Mouse (Mus musculus): ENCODE results near the gene Ddt. TPM values are rescaled to one million over a fixed set of nuclear protein-coding genes. Genes with fewer than 3 reads are reported as not detected.

The Ddt gene
- polyA plus RNA-seq (2015; fragmentation: Nextera tagmentation; extraction: Ambion mirVana), result 70.6 and 81.5 TPM in 2 replicates

DNA sequence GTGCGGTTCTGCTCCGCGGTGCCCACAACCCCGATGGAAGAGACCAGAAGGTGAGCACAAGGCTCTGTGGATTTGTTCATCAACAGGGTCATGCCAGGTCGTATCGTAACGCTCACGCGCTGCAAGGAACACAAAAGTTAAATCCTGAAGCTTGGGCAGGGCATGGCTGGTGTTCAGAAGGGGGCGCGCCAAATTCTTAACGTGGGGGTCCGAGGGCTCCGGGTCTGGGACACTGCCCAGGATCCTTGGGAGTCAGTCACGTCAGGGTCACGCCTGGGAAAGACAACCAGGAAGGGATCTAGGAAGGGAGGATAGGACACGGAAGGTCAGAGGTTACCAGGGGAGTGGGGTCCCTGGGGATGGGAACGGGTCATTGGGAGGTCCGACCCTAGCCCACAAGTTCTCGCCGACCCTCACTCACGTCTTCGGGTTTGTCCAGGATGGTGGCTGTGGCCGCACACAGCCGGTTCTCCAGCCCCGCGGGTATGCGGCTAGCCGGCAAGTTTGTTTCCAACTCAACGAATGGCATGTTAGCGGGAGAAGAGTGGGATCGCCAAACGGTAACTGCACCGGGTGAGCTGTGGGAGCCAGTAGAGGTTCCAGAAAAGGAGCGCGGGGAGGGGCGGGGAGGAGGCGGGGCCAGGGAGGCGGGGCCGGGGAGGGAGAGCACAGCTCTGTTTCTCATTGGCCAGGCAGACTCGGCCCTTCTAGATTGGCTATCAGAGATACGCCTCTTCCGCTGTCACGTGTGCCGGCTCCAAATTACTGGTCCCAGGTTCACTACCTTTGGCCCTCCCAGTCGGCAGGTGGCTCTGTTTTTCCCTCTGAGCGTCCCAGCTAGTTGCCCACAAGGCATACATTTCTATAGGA is at the start of gene Ddt:
Ddt (minus strand) TSS at position 620 of the 870 bp plus-strand sequence.
- Histone ChIP-seq H3K4me2 (replicated peaks; ENCODE audit: low read depth, low read length) (peak within 1 kb of the TSS; percentile 96), H3K4me3 (ENCODE audit: low read depth, low read length) (peak within 1 kb of the TSS; percentile 58), H3K27me3 (replicated peaks; ENCODE audit: insufficient read depth, low read length) (no peaks in the 10 kb centered on the region), H3K4me1 (ENCODE audit: insufficient read depth, low read depth, low read length) (peaks cover 5% of the 10 kb centered on the region; the same call in 1 of the 2 replicates), H3K36me3 (ENCODE audit: insufficient read depth, low read length) (no peaks in the 10 kb centered on the region), H3K27ac (ENCODE audit: low read length) (peak within 1 kb of the TSS; percentile 44), H3K9ac (replicated peaks; ENCODE audit: low read depth) (peak within 1 kb of the TSS; percentile 41), H3K9me3 (ENCODE audit: low read length) (no peaks in the 10 kb centered on the region)
- peak; percentile 39; the same call in 1 of the 2 replicates for TF ChIP-seq CTCF (IDR thresholded peaks at IDR 0.05)
- TF ChIP-seq EP300 (IDR thresholded peaks at IDR 0.05), result 0 out of 2 replicates have a peak, but pooled peaks have one; percentile 3
- DNase-seq (ENCODE audit: low spot score) (peak; percentile 98), ATAC-seq (peak; percentile 98)
- under 1% methylated on average over 46 of the region's 47 CpGs for WGBS

GRCm38 (mm10) chr10:75822443-75822842 is 49.2 kb upstream of the Ddt start, which contains the start of gene Gstt4:
Gene Gstt4, minus strand, starts transcription at chr10:75822543.
- Histone ChIP-seq H3K36me3 (ENCODE audit: insufficient read depth, low read length) (no peaks in the 10 kb centered on the region), H3K9ac (replicated peaks; ENCODE audit: low read depth) (no peak within 1 kb of the TSS), H3K4me1 (ENCODE audit: insufficient read depth, low read depth, low read length) (no peaks in the 10 kb centered on the region), H3K27me3 (replicated peaks; ENCODE audit: insufficient read depth, low read length) (no peaks in the 10 kb centered on the region), H3K4me3 (ENCODE audit: low read depth, low read length) (no peak within 1 kb of the TSS), H3K27ac (ENCODE audit: low read length) (no peak within 1 kb of the TSS), H3K4me2 (replicated peaks; ENCODE audit: low read depth, low read length) (no peak within 1 kb of the TSS), H3K9me3 (ENCODE audit: low read length) (no peaks in the 10 kb centered on the region)
- DNase-seq (ENCODE audit: low spot score) (no peak), ATAC-seq (no peak)
- 96% methylated on average over 2 of the region's 2 CpGs for WGBS
- TF ChIP-seq EP300 (IDR thresholded peaks at IDR 0.05), result no peak
- TF ChIP-seq CTCF (IDR thresholded peaks at IDR 0.05), result no peak

DNA sequence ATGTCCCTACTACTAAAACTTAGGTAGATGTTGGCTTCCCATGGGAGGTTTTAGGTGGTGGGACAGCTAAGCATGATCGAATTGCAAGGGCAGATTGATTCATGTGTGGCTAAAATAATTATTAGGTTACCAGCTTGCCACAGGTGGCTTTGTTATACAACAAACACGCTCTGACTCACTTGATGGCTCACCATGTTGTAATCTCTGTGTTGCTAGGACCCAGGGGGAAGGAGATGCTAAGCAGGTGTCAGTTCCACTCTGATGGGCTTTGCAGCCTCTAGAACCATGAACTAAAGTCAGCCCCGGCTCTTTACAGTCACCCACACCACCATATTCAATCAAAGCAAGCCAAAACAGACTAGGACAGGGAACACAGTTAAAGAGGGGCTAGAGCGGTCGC is 46.7 kb upstream of the Ddt start:
- Histone ChIP-seq H3K4me2 (replicated peaks; ENCODE audit: low read depth, low read length) (no peak overlapping the region), H3K36me3 (ENCODE audit: insufficient read depth, low read length) (no peaks in the 10 kb centered on the region), H3K27ac (ENCODE audit: low read length) (no peak overlapping the region), H3K4me1 (ENCODE audit: insufficient read depth, low read depth, low read length) (no peaks in the 10 kb centered on the region), H3K9me3 (ENCODE audit: low read length) (no peaks in the 10 kb centered on the region), H3K27me3 (replicated peaks; ENCODE audit: insufficient read depth, low read length) (no peaks in the 10 kb centered on the region), H3K9ac (replicated peaks; ENCODE audit: low read depth) (no peak overlapping the region), H3K4me3 (ENCODE audit: low read depth, low read length) (no peak overlapping the region)
- ATAC-seq (no peak), DNase-seq (ENCODE audit: low spot score) (no peak)
- 82% methylated on average over 5 of the region's 5 CpGs for WGBS
- no peak for TF ChIP-seq EP300 (IDR thresholded peaks at IDR 0.05)
- no peak for TF ChIP-seq CTCF (IDR thresholded peaks at IDR 0.05)

DNA sequence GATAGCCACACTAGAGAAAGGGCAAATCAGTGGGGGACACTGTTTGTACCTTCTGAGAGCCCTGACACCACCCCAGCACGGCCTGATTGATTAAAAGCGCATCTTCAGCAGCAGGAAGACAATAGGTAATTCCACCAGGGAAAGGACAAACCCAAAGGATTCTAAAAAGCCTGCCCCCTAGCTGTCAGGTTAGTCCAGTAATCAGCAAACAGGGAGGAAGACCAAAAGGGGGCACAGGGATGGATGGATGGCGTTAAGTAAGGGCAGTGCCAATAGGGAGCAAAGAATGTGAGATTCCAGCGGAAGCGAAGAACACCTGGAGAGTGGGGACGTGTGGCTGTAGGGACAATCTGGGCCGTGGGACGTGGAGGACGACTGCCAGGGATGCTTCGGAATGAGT is 45.4 kb upstream of the Ddt start:
- Histone ChIP-seq H3K27ac (ENCODE audit: low read length) (no peak overlapping the region), H3K36me3 (ENCODE audit: insufficient read depth, low read length) (no peaks in the 10 kb centered on the region), H3K9me3 (ENCODE audit: low read length) (no peaks in the 10 kb centered on the region), H3K4me3 (ENCODE audit: low read depth, low read length) (no peak overlapping the region), H3K9ac (replicated peaks; ENCODE audit: low read depth) (no peak overlapping the region), H3K27me3 (replicated peaks; ENCODE audit: insufficient read depth, low read length) (no peaks in the 10 kb centered on the region), H3K4me2 (replicated peaks; ENCODE audit: low read depth, low read length) (no peak overlapping the region), H3K4me1 (ENCODE audit: insufficient read depth, low read depth, low read length) (no peaks in the 10 kb centered on the region)
- TF ChIP-seq EP300 (IDR thresholded peaks at IDR 0.05) (no peak), CTCF (IDR thresholded peaks at IDR 0.05) (peak; percentile 46)
- whole genome bisulfite sequencing, result 57% methylated on average over 10 of the region's 10 CpGs
- ATAC-seq (no peak), DNase-seq (ENCODE audit: low spot score) (no peak)

DNA sequence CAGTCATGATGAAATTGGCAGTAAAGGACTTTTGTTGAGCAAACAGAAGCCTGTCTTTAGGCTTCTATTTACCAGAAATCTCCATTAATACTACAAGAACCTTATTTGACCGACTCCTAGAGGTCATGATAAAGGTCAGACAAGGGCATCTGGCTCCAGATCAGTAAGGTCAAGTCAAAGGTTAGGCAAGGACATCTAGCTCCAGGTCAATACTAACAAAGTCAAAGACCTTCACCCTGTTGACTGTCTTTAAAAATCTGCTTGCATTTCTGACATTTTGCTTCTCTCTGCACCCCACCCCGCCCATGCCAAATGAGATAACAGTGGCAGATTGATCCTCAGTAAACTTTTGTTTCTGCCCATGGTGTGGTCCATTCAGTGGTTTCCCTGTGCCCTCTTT is 31.0 kb upstream of the Ddt start:
- no peaks in the 10 kb centered on the region for H3K36me3 ChIP-seq (ENCODE audit: insufficient read depth, low read length)
- WGBS, result 48% methylated on average over 2 of the region's 2 CpGs
- no peak for DNase-seq (ENCODE audit: low spot score)
- no peak for ATAC-seq
- no peaks in the 10 kb centered on the region for H3K4me1 ChIP-seq (ENCODE audit: insufficient read depth, low read depth, low read length)
- no peaks in the 10 kb centered on the region for H3K9me3 ChIP-seq (ENCODE audit: low read length)
- TF ChIP-seq CTCF (IDR thresholded peaks at IDR 0.05) (no peak), EP300 (IDR thresholded peaks at IDR 0.05) (no peak)
- H3K27me3 ChIP-seq (replicated peaks; ENCODE audit: insufficient read depth, low read length), result no peaks in the 10 kb centered on the region
- no peak overlapping the region for H3K4me2 ChIP-seq (replicated peaks; ENCODE audit: low read depth, low read length)
- no peak overlapping the region for H3K9ac ChIP-seq (replicated peaks; ENCODE audit: low read depth)
- no peak overlapping the region for H3K27ac ChIP-seq (ENCODE audit: low read length)
- no peak overlapping the region for H3K4me3 ChIP-seq (ENCODE audit: low read depth, low read length)

GRCm38 (mm10) chr10:75798176-75798696 is 25.0 kb upstream of the Ddt start, which contains the start of gene Gstt1:
Gene Gstt1, minus strand, starts transcription at chr10:75798584.
- DNase-seq (ENCODE audit: low spot score), result peak; percentile 52
- H3K4me3 ChIP-seq (ENCODE audit: low read depth, low read length), result peak within 1 kb of the TSS; percentile 53
- H3K9ac ChIP-seq (replicated peaks; ENCODE audit: low read depth), result peak within 1 kb of the TSS; percentile 37
- H3K4me1 ChIP-seq (ENCODE audit: insufficient read depth, low read depth, low read length), result peaks cover 10% of the 10 kb centered on the region; the same call in 1 of the 2 replicates
- no peaks in the 10 kb centered on the region for H3K36me3 ChIP-seq (ENCODE audit: insufficient read depth, low read length)
- no peaks in the 10 kb centered on the region for H3K9me3 ChIP-seq (ENCODE audit: low read length)
- peak within 1 kb of the TSS; percentile 67 for H3K4me2 ChIP-seq (replicated peaks; ENCODE audit: low read depth, low read length)
- H3K27ac ChIP-seq (ENCODE audit: low read length), result peak within 1 kb of the TSS; percentile 28; the same call in 1 of the 2 replicates
- ATAC-seq, result peak; percentile 42
- no peak for TF ChIP-seq EP300 (IDR thresholded peaks at IDR 0.05)
- 0 out of 2 replicates have a peak, but pooled peaks have one; percentile 7 for TF ChIP-seq CTCF (IDR thresholded peaks at IDR 0.05)
- WGBS, result 6% methylated on average over 18 of the region's 18 CpGs
- no peaks in the 10 kb centered on the region for H3K27me3 ChIP-seq (replicated peaks; ENCODE audit: insufficient read depth, low read length)

Measured in lung, postnatal 0 days (tissue).